Mouse (Mus musculus): ENCODE measurements around the gene Rpl13a. TPM values are rescaled to one million over a fixed set of nuclear protein-coding genes. Genes with fewer than 3 reads are reported as not detected.

Rpl13a gene
- total and polyA plus RNA-seq, 3 experiments: 1,478 to 6,084 (median 2,356) TPM

DNA sequence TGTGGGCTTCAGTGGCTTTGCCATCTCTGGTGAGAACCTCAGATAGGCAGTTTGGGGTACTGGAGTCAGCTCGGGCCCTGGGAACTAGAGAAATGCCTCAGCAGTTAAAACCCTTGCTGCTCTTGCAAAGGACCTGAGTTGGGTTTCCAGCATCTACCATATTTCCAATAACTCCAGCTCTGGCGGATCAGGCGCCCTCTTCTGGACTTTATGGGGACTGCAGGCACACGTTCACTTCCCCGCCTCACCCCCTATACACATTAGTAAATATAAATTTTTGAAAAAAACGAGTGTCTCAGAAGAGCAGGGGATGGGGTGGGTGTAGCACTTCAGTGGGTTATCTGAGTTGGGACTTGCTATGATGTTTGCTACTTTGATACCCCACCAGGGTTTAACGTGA is 44.4 kb upstream of the Rpl13a start:
- no peak overlapping the region for H3K4me3 ChIP-seq (ENCODE audit: low read depth, low read length)
- H3K36me3 ChIP-seq (replicated peaks): no peaks in the 10 kb centered on the region
- ATAC-seq (ENCODE audit: extremely low read depth, insufficient number of reproducible peaks, low FRiP score, poor library complexity, severe bottlenecking): no peak
- H3K9me3 ChIP-seq (replicated peaks): peaks cover 25% of the 10 kb centered on the region
- peaks cover 57% of the 10 kb centered on the region for H3K27me3 ChIP-seq (ENCODE audit: insufficient read depth, low read length)
- TF ChIP-seq GATA1 (IDR thresholded peaks at IDR 0.05; ENCODE audit: borderline replicate concordance, low read length): no peak
- no peak for TF ChIP-seq POLR2AphosphoS5 (IDR thresholded peaks at IDR 0.05; ENCODE audit: insufficient replicate concordance, low read depth, low read length)
- TF ChIP-seq TAL1 (conservative IDR thresholded peaks at IDR 0.05; ENCODE audit: low read depth, low read length): no peak
- TF ChIP-seq GATA2 (IDR thresholded peaks at IDR 0.05; ENCODE audit: borderline replicate concordance, low read depth, low read length): no peak
- 0 out of 2 replicates have a peak, but pooled peaks have one; percentile 17 for TF ChIP-seq CTCF (IDR thresholded peaks at IDR 0.05; ENCODE audit: low read depth, low read length)
- H3K4me1 ChIP-seq (ENCODE audit: insufficient read depth, low read depth, low read length): peaks cover 18% of the 10 kb centered on the region
- no peak for DNase-seq (ENCODE audit: low spot score)

DNA sequence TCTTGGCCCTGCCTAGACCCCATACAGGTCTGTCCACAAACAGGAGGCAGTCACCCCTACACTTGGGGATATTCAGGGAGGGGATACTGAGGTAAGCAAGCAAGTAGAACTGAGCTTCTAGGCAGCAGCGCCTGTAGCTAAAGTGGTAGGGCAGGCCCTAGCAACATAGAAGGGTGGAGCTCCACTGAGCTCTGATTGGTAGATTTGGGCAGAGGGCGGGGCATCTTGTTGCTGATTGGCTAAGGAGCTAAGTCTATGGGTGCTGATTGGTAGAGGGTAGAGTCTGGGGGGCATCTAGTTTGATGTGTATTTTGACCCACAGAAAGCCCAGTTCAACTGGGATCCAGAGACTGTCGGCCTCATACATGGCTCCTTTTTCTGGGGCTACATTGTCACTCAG is 40.9 kb upstream of the Rpl13a start:
- Histone ChIP-seq H3K4me1 (ENCODE audit: insufficient read depth, low read depth, low read length) (peaks cover 13% of the 10 kb centered on the region; the same call in 1 of the 2 replicates), H3K27me3 (ENCODE audit: insufficient read depth, low read length) (peaks cover 55% of the 10 kb centered on the region), H3K4me3 (ENCODE audit: low read depth, low read length) (no peak overlapping the region), H3K9me3 (replicated peaks) (peaks cover 25% of the 10 kb centered on the region), H3K36me3 (replicated peaks) (no peaks in the 10 kb centered on the region)
- DNase-seq (ENCODE audit: low spot score): no peak
- ATAC-seq (ENCODE audit: extremely low read depth, insufficient number of reproducible peaks, low FRiP score, poor library complexity, severe bottlenecking): no peak
- no peak for TF ChIP-seq GATA2 (IDR thresholded peaks at IDR 0.05; ENCODE audit: borderline replicate concordance, low read depth, low read length)
- no peak for TF ChIP-seq TAL1 (conservative IDR thresholded peaks at IDR 0.05; ENCODE audit: low read depth, low read length)
- no peak for TF ChIP-seq GATA1 (IDR thresholded peaks at IDR 0.05; ENCODE audit: borderline replicate concordance, low read length)
- no peak for TF ChIP-seq POLR2AphosphoS5 (IDR thresholded peaks at IDR 0.05; ENCODE audit: insufficient replicate concordance, low read depth, low read length)
- TF ChIP-seq CTCF (IDR thresholded peaks at IDR 0.05; ENCODE audit: low read depth, low read length): no peak

DNA sequence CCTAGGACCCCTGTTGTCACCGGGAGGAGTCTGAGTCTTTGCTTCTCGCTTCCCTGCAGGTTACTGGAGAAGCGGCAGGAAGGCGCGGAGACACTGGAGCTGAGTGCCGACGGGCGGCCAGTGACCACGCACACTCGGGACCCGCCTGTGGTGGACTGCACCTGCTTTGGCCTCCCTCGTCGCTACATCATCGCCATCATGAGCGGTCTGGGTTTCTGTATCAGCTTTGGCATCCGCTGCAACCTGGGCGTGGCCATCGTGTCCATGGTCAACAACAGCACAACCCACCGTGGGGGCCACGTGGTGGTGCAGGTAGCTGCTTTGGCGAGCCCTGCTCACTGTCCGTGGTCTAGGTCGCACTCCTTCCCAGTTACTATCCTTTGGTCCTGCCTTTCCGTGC is 40.1 kb upstream of the Rpl13a start:
- Histone ChIP-seq H3K4me3 (ENCODE audit: low read depth, low read length) (no peak overlapping the region), H3K9me3 (replicated peaks) (peaks cover 25% of the 10 kb centered on the region), H3K36me3 (replicated peaks) (no peaks in the 10 kb centered on the region), H3K4me1 (ENCODE audit: insufficient read depth, low read depth, low read length) (peaks cover 19% of the 10 kb centered on the region), H3K27me3 (ENCODE audit: insufficient read depth, low read length) (peaks cover 59% of the 10 kb centered on the region)
- no peak for TF ChIP-seq CTCF (IDR thresholded peaks at IDR 0.05; ENCODE audit: low read depth, low read length)
- no peak for TF ChIP-seq TAL1 (conservative IDR thresholded peaks at IDR 0.05; ENCODE audit: low read depth, low read length)
- TF ChIP-seq POLR2AphosphoS5 (IDR thresholded peaks at IDR 0.05; ENCODE audit: insufficient replicate concordance, low read depth, low read length): no peak
- no peak for TF ChIP-seq GATA2 (IDR thresholded peaks at IDR 0.05; ENCODE audit: borderline replicate concordance, low read depth, low read length)
- no peak for TF ChIP-seq GATA1 (IDR thresholded peaks at IDR 0.05; ENCODE audit: borderline replicate concordance, low read length)
- no peak for DNase-seq (ENCODE audit: low spot score)
- no peak for ATAC-seq (ENCODE audit: extremely low read depth, insufficient number of reproducible peaks, low FRiP score, poor library complexity, severe bottlenecking)

DNA sequence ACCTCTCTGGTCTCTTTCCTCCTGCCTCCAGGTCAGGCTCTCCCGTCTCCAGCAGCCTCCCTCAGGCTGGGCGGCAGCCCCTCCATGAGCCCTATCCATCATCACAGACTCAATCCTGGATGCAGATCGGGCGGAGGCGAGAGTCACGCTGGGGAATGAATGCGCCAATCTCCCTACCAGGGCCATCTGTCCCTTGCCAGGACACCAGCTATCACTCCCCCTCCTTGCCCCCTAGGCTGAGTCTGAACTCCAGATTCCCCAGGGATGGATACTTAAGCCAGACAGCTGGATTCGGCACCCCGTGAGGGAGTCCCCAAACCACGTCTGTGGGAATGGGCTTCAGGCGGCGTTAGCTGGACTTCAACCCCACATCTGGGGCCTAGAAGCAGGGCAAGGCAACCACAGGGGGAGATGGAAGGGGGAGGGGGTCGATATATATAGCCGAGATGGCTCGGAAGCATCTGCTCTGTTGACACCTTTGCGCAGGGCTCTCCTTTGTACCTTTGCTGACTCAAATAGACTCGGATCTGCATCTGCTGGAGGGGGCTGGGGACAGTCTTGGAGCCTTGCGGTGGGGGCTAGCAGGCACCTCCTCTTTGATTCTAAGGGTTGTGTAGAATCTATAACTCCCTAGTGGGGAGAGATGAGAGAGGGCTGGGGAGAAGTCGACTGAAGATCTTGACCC is 39.3 kb upstream of the Rpl13a start:
- TF ChIP-seq GATA1 (IDR thresholded peaks at IDR 0.05; ENCODE audit: borderline replicate concordance, low read length) (no peak), GATA2 (IDR thresholded peaks at IDR 0.05; ENCODE audit: borderline replicate concordance, low read depth, low read length) (no peak), CTCF (IDR thresholded peaks at IDR 0.05; ENCODE audit: low read depth, low read length) (no peak), POLR2AphosphoS5 (IDR thresholded peaks at IDR 0.05; ENCODE audit: insufficient replicate concordance, low read depth, low read length) (no peak), TAL1 (conservative IDR thresholded peaks at IDR 0.05; ENCODE audit: low read depth, low read length) (no peak)
- Histone ChIP-seq H3K27me3 (ENCODE audit: insufficient read depth, low read length) (peaks cover 66% of the 10 kb centered on the region), H3K36me3 (replicated peaks) (no peaks in the 10 kb centered on the region), H3K4me3 (ENCODE audit: low read depth, low read length) (no peak overlapping the region), H3K4me1 (ENCODE audit: insufficient read depth, low read depth, low read length) (peaks cover 23% of the 10 kb centered on the region), H3K9me3 (replicated peaks) (peaks cover 25% of the 10 kb centered on the region)
- ATAC-seq (ENCODE audit: extremely low read depth, insufficient number of reproducible peaks, low FRiP score, poor library complexity, severe bottlenecking): no peak
- no peak for DNase-seq (ENCODE audit: low spot score)

DNA sequence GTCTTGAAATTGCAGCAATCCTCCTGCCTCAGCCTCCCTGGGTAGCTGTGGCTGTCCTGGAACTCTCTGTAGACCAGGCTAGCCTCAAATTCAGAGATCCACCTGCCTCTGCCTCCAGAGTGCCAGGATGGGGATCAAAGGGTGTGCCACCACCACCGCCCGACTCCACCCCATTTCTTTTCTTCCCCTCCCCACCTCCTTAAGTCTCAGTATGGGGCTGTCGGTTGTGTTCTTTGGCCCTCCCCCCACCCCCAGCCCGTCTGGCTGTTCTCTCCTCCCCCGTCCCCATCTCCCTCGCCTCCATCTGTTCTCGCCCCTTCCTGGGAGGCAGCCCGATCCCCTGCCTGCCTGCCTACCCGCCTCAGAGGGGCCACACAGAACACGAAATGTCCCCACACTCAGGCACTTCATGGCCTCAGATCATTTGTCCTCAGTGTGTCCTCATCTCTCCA is 38.4 kb upstream of the Rpl13a start:
- Histone ChIP-seq H3K27me3 (ENCODE audit: insufficient read depth, low read length) (peaks cover 69% of the 10 kb centered on the region), H3K4me3 (ENCODE audit: low read depth, low read length) (no peak overlapping the region), H3K36me3 (replicated peaks) (no peaks in the 10 kb centered on the region), H3K4me1 (ENCODE audit: insufficient read depth, low read depth, low read length) (peaks cover 29% of the 10 kb centered on the region), H3K9me3 (replicated peaks) (peaks cover 25% of the 10 kb centered on the region)
- no peak for DNase-seq (ENCODE audit: low spot score)
- TF ChIP-seq CTCF (IDR thresholded peaks at IDR 0.05; ENCODE audit: low read depth, low read length) (no peak), GATA1 (IDR thresholded peaks at IDR 0.05; ENCODE audit: borderline replicate concordance, low read length) (no peak), TAL1 (conservative IDR thresholded peaks at IDR 0.05; ENCODE audit: low read depth, low read length) (no peak), POLR2AphosphoS5 (IDR thresholded peaks at IDR 0.05; ENCODE audit: insufficient replicate concordance, low read depth, low read length) (no peak), GATA2 (IDR thresholded peaks at IDR 0.05; ENCODE audit: borderline replicate concordance, low read depth, low read length) (no peak)
- no peak for ATAC-seq (ENCODE audit: extremely low read depth, insufficient number of reproducible peaks, low FRiP score, poor library complexity, severe bottlenecking)

DNA sequence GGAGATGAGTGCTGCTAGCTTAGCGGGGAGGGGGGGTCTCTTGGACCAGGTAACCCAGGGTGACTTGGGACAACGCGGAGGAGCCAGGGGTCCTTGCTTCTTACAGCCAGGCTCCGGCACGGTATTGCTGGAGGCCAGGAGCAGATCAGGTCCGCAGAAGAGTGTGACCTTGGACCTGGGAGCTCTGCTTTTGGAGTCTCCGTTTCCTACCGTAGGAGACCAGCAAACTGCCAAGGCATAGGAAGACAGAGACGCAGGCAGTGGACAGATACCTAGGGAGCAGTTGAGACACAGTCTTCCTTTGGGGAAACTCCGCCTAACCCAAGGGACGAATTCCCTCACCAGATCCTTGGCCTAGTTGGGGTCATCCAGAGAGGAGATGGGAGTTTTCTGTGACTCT is 37.1 kb upstream of the Rpl13a start:
- Histone ChIP-seq H3K9me3 (replicated peaks) (peaks cover 20% of the 10 kb centered on the region), H3K4me1 (ENCODE audit: insufficient read depth, low read depth, low read length) (peaks cover 31% of the 10 kb centered on the region), H3K36me3 (replicated peaks) (peaks cover 5% of the 10 kb centered on the region), H3K4me3 (ENCODE audit: low read depth, low read length) (no peak overlapping the region), H3K27me3 (ENCODE audit: insufficient read depth, low read length) (peaks cover 66% of the 10 kb centered on the region)
- TF ChIP-seq CTCF (IDR thresholded peaks at IDR 0.05; ENCODE audit: low read depth, low read length) (no peak), GATA2 (IDR thresholded peaks at IDR 0.05; ENCODE audit: borderline replicate concordance, low read depth, low read length) (no peak), GATA1 (IDR thresholded peaks at IDR 0.05; ENCODE audit: borderline replicate concordance, low read length) (no peak), POLR2AphosphoS5 (IDR thresholded peaks at IDR 0.05; ENCODE audit: insufficient replicate concordance, low read depth, low read length) (no peak), TAL1 (conservative IDR thresholded peaks at IDR 0.05; ENCODE audit: low read depth, low read length) (no peak)
- DNase-seq (ENCODE audit: low spot score) (no peak), ATAC-seq (ENCODE audit: extremely low read depth, insufficient number of reproducible peaks, low FRiP score, poor library complexity, severe bottlenecking) (no peak)
